Mouse (Mus musculus): ENCODE measurements at regions not wholly inside any gene's neighbourhood (a gene's known extent, or its start where the extent isn't known, plus 50 kb on each side); places are given as distances from the start of the nearest gene placed in this dataset.

- DNase-seq = no peak
Observed at GRCm38 (mm10) chr10:95124476-95124875, 179.8 kb upstream of the Plxnc1 start.

- DNase-seq = no peak
Observed at GRCm38 (mm10) chr10:95120007-95120406, 175.4 kb upstream of the Plxnc1 start.

- no peak for DNase-seq
Observed at GRCm38 (mm10) chr10:95118786-95119351, 174.2 kb upstream of the Plxnc1 start.

GRCm38 (mm10) chr10:95117731-95118212, 173.1 kb upstream of the Plxnc1 start:
- no peak for DNase-seq

GRCm38 (mm10) chr10:95117041-95117730, 172.6 kb upstream of the Plxnc1 start:
- no peak for DNase-seq

GRCm38 (mm10) chr10:95116579-95117011, 172.0 kb upstream of the Plxnc1 start:
- no peak for DNase-seq

- DNase-seq = no peak
Observed at GRCm38 (mm10) chr10:95112837-95113388, 168.3 kb upstream of the Plxnc1 start.

- no peak for DNase-seq
Observed at GRCm38 (mm10) chr10:95112231-95112774, 167.7 kb upstream of the Plxnc1 start.

GRCm38 (mm10) chr10:95110786-95111185, 166.2 kb upstream of the Plxnc1 start:
- DNase-seq = no peak

GRCm38 (mm10) chr10:95109576-95109975, 164.9 kb upstream of the Plxnc1 start:
- DNase-seq = no peak

- no peak for DNase-seq
Observed at GRCm38 (mm10) chr10:95107532-95108251, 163.1 kb upstream of the Plxnc1 start.

- no peak for DNase-seq
Observed at GRCm38 (mm10) chr10:95103808-95104207, 159.2 kb upstream of the Plxnc1 start.

- no peak for DNase-seq
Observed at GRCm38 (mm10) chr10:95102981-95103380, 158.3 kb upstream of the Plxnc1 start.

GRCm38 (mm10) chr10:95099906-95100305, 155.3 kb upstream of the Plxnc1 start:
- DNase-seq = no peak

- DNase-seq = no peak
Observed at GRCm38 (mm10) chr10:95095847-95096246, 151.2 kb upstream of the Plxnc1 start.

- no peak for DNase-seq
Observed at GRCm38 (mm10) chr10:95094771-95095170, 150.1 kb upstream of the Plxnc1 start.

GRCm38 (mm10) chr10:95093266-95093665, 148.6 kb upstream of the Plxnc1 start:
- DNase-seq = no peak

GRCm38 (mm10) chr10:95091086-95091485, 146.5 kb upstream of the Plxnc1 start:
- no peak for DNase-seq

- DNase-seq = no peak
Observed at GRCm38 (mm10) chr10:95090641-95091040, 146.0 kb upstream of the Plxnc1 start.

- DNase-seq = no peak
Observed at GRCm38 (mm10) chr10:95090035-95090434, 145.4 kb upstream of the Plxnc1 start.

- peak; percentile 82 for DNase-seq
Observed at GRCm38 (mm10) chr10:95087864-95088570, 143.4 kb upstream of the Plxnc1 start.

- no peak for DNase-seq
Observed at GRCm38 (mm10) chr10:95086755-95087154, 142.1 kb upstream of the Plxnc1 start.

Data from embryo, embryonic 11 days (tissue).